Mouse (Mus musculus): ENCODE results near the gene Stat5a. TPM values are rescaled to one million over a fixed set of nuclear protein-coding genes. Genes with fewer than 3 reads are reported as not detected.

Stat5a gene
- total RNA-seq (2021), result 1 to 10 TPM; 2.4 to 3.9 TPM
- long read RNA-seq, partial matches to known transcripts, result 1 of 2 reads
- long read RNA-seq, other reads (novel, unspliced or antisense), result 1 of 2 reads

- peak; percentile 60 to 74 for DNase-seq (ENCODE audit: low spot score in 2 of 2)
Measured at GRCm38 (mm10) chr11:100858935-100859578, at the start of gene Stat5a. Gene Stat5a (plus strand): TSS chr11:100859351.

GRCm38 (mm10) chr11:100810516-100810915 is 48.6 kb upstream of the Stat5a start:
- no peak for DNase-seq (ENCODE audit: low spot score in 2 of 2)

GRCm38 (mm10) chr11:100811132-100811531 is 48.0 kb upstream of the Stat5a start:
- DNase-seq (ENCODE audit: low spot score in 2 of 2), result no peak

- DNase-seq (ENCODE audit: low spot score in 2 of 2), result no peak
Measured at GRCm38 (mm10) chr11:100814498-100814897, 44.7 kb upstream of the Stat5a start.

GRCm38 (mm10) chr11:100816342-100816741 is 42.8 kb upstream of the Stat5a start:
- DNase-seq (ENCODE audit: low spot score in 2 of 2), result no peak

GRCm38 (mm10) chr11:100816801-100817200 is 42.4 kb upstream of the Stat5a start:
- DNase-seq (ENCODE audit: low spot score in 2 of 2), result no peak

GRCm38 (mm10) chr11:100817311-100817710 is 41.8 kb upstream of the Stat5a start:
- no peak for DNase-seq (ENCODE audit: low spot score in 2 of 2)

- no peak for DNase-seq (ENCODE audit: low spot score in 2 of 2)
Measured at GRCm38 (mm10) chr11:100818359-100819012, 40.7 kb upstream of the Stat5a start.

- DNase-seq (ENCODE audit: low spot score in 2 of 2), result no peak
Measured at GRCm38 (mm10) chr11:100819048-100819447, 40.1 kb upstream of the Stat5a start.

- no peak for DNase-seq (ENCODE audit: low spot score in 2 of 2)
Measured at GRCm38 (mm10) chr11:100819626-100820025, 39.5 kb upstream of the Stat5a start.

GRCm38 (mm10) chr11:100820047-100820446 is 39.1 kb upstream of the Stat5a start:
- no peak for DNase-seq (ENCODE audit: low spot score in 2 of 2)

- no peak for DNase-seq (ENCODE audit: low spot score in 2 of 2)
Measured at GRCm38 (mm10) chr11:100821605-100822220, 37.4 kb upstream of the Stat5a start.

GRCm38 (mm10) chr11:100822365-100822764 is 36.8 kb upstream of the Stat5a start:
- no peak for DNase-seq (ENCODE audit: low spot score in 2 of 2)

GRCm38 (mm10) chr11:100823543-100824313 is 35.4 kb upstream of the Stat5a start:
- no peak for DNase-seq (ENCODE audit: low spot score in 2 of 2)

- no peak for DNase-seq (ENCODE audit: low spot score in 2 of 2)
Measured at GRCm38 (mm10) chr11:100824496-100824895, 34.7 kb upstream of the Stat5a start.

- DNase-seq (ENCODE audit: low spot score in 2 of 2), result no peak
Measured at GRCm38 (mm10) chr11:100825451-100825850, 33.7 kb upstream of the Stat5a start.

- DNase-seq (ENCODE audit: low spot score in 2 of 2), result peak in 1 of 2 experiments; percentile 37
Measured at GRCm38 (mm10) chr11:100826161-100826866, 32.8 kb upstream of the Stat5a start.

GRCm38 (mm10) chr11:100828676-100829151 is 30.4 kb upstream of the Stat5a start:
- DNase-seq (ENCODE audit: low spot score in 2 of 2), result peak in 1 of 2 experiments; percentile 24

- DNase-seq (ENCODE audit: low spot score in 2 of 2), result no peak
Measured at GRCm38 (mm10) chr11:100829691-100830090, 29.5 kb upstream of the Stat5a start.

- DNase-seq (ENCODE audit: low spot score in 2 of 2), result no peak
Measured at GRCm38 (mm10) chr11:100831396-100831795, 27.8 kb upstream of the Stat5a start.

GRCm38 (mm10) chr11:100833466-100833865 is 25.7 kb upstream of the Stat5a start:
- DNase-seq (ENCODE audit: low spot score in 2 of 2), result no peak
